Mouse (Mus musculus): ENCODE measurements around the gene Mgea5. TPM values are rescaled to one million over a fixed set of nuclear protein-coding genes. Genes with fewer than 3 reads are reported as not detected.
"Not testable (repeated sequence)": the region's sequence is repeated elsewhere in the genome, so short reads cannot be mapped to it uniquely, and the experiment has no call there.

Mgea5 gene
- 10 to 100 TPM; 58.5 to 67.4 TPM for total RNA-seq (2021)
- long read RNA-seq, experiment 1, full-length matches to known transcripts, result 33 of 66 reads
- long read RNA-seq, experiment 1, partial matches to known transcripts, result 24 of 66 reads
- long read RNA-seq, experiment 1, other reads (novel, unspliced or antisense), result 9 of 66 reads
- long read RNA-seq, experiment 2, full-length matches to known transcripts, result 9 of 11 reads
- long read RNA-seq, experiment 2, partial matches to known transcripts, result 0 of 11 reads
- long read RNA-seq, experiment 2, other reads (novel, unspliced or antisense), result 2 of 11 reads

GRCm38 (mm10) chr19:45783181-45783932 lies at the start of gene Mgea5:
Gene Mgea5, minus strand, starts transcription at chr19:45783837.
- peak; percentile 98 for DNase-seq

GRCm38 (mm10) chr19:45830679-45831078 lies 47.0 kb upstream of the Mgea5 start:
- no peak for DNase-seq

- DNase-seq, result no peak
Measured at GRCm38 (mm10) chr19:45827736-45828135, 44.1 kb upstream of the Mgea5 start.

- DNase-seq, result no peak
Measured at GRCm38 (mm10) chr19:45827125-45827524, 43.5 kb upstream of the Mgea5 start.

GRCm38 (mm10) chr19:45826146-45826545 lies 42.5 kb upstream of the Mgea5 start:
- DNase-seq, result no peak

GRCm38 (mm10) chr19:45821832-45822231 lies 38.2 kb upstream of the Mgea5 start:
- DNase-seq, result no peak

GRCm38 (mm10) chr19:45817816-45818490 lies 34.3 kb upstream of the Mgea5 start:
- no peak for DNase-seq

- no peak for DNase-seq
Measured at GRCm38 (mm10) chr19:45816727-45817126, 33.1 kb upstream of the Mgea5 start.

- DNase-seq, result peak in 1 of 2 experiments; percentile 35
Measured at GRCm38 (mm10) chr19:45815831-45816405, 32.3 kb upstream of the Mgea5 start, which contains the start of gene Kcnip2. Gene Kcnip2, minus strand, starts transcription at chr19:45816061.

GRCm38 (mm10) chr19:45815170-45815569 lies 31.5 kb upstream of the Mgea5 start:
- no peak for DNase-seq

- DNase-seq, result no peak
Measured at GRCm38 (mm10) chr19:45813801-45814200, 30.2 kb upstream of the Mgea5 start.

GRCm38 (mm10) chr19:45813263-45813662 lies 29.6 kb upstream of the Mgea5 start:
- DNase-seq, result peak; percentile 89 to 92

GRCm38 (mm10) chr19:45812673-45813252 lies 29.1 kb upstream of the Mgea5 start:
- DNase-seq, result no peak

- peak; percentile 83 to 84 for DNase-seq
Measured at GRCm38 (mm10) chr19:45812115-45812514, 28.5 kb upstream of the Mgea5 start.

- DNase-seq, result no peak
Measured at GRCm38 (mm10) chr19:45811028-45811674, 27.5 kb upstream of the Mgea5 start.

- DNase-seq, result no peak
Measured at GRCm38 (mm10) chr19:45807732-45808131, 24.1 kb upstream of the Mgea5 start.

- DNase-seq, result not testable (repeated sequence)
Measured at GRCm38 (mm10) chr19:45805817-45806216, 22.2 kb upstream of the Mgea5 start.

- DNase-seq, result peak; percentile 14 to 44
Measured at GRCm38 (mm10) chr19:45804593-45805368, 21.1 kb upstream of the Mgea5 start.

GRCm38 (mm10) chr19:45803408-45803807 lies 19.8 kb upstream of the Mgea5 start:
- no peak for DNase-seq

- DNase-seq, result no peak
Measured at GRCm38 (mm10) chr19:45802702-45803101, 19.1 kb upstream of the Mgea5 start.

GRCm38 (mm10) chr19:45796879-45797278 lies 13.2 kb upstream of the Mgea5 start:
- DNase-seq, result no peak

Measured in adrenal gland, postnatal 36 days (tissue).